Mouse (Mus musculus): ENCODE results near the gene Il1r2.

- TF ChIP-seq CTCF (IDR thresholded peaks at IDR 0.05; ENCODE audit: low read depth) (no peak), EP300 (IDR thresholded peaks at IDR 0.05; ENCODE audit: low read depth) (no peak)
Measured at GRCm38 (mm10) chr1:40131631-40132030, 57.8 kb downstream of the Il1r2 start.

Data from liver, postnatal 0 days (tissue).